Mouse (Mus musculus): ENCODE results near the gene Ccdc9b.
A peak's percentile ranks its signal among the peaks of the same experiment; 100 is the strongest.

Ccdc9b gene

GRCm38 (mm10) chr2:118708472-118708871 lies 54.0 kb downstream of the Ccdc9b start:
- no peak for DNase-seq

GRCm38 (mm10) chr2:118706436-118706835 lies 56.0 kb downstream of the Ccdc9b start:
- peak in 1 of 2 experiments; percentile 16 for DNase-seq

Data from B cell, adult 2 months (primary cell).